Mouse (Mus musculus): ENCODE data around the gene Tctex1d2. TPM values are rescaled to one million over a fixed set of nuclear protein-coding genes. Genes with fewer than 3 reads are reported as not detected.

Tctex1d2 gene
- total and polyA plus RNA-seq, 3 experiments = not detected

GRCm38 (mm10) chr16:32400267-32400666 is 19.2 kb upstream of the Tctex1d2 start, which contains the start of gene Tm4sf19:
TSS of gene Tm4sf19 (plus strand) at chr16:32400506.
- H3K27me3 ChIP-seq (replicated peaks) = no peaks in the 10 kb centered on the region
- TF ChIP-seq MAZ (IDR thresholded peaks at IDR 0.05; ENCODE audit: low read depth, low read length) = no peak
- TF ChIP-seq POLR2A (IDR thresholded peaks at IDR 0.05; ENCODE audit: low read depth, low read length) = no peak
- no peak for TF ChIP-seq MAFK (IDR thresholded peaks at IDR 0.05; ENCODE audit: insufficient replicate concordance, low read length)
- no peak for TF ChIP-seq UBTF (IDR thresholded peaks at IDR 0.05; ENCODE audit: low read depth, low read length)
- TF ChIP-seq JUND (conservative IDR thresholded peaks at IDR 0.05; ENCODE audit: low read depth, low read length) = no peak
- no peak for TF ChIP-seq EP300 (IDR thresholded peaks at IDR 0.05; ENCODE audit: low read length)
- no peak for TF ChIP-seq TBP (conservative IDR thresholded peaks at IDR 0.05; ENCODE audit: low read depth, low read length)
- TF ChIP-seq CHD2 (IDR thresholded peaks at IDR 0.05; ENCODE audit: low read length) = no peak
- no peak for TF ChIP-seq E2F4 (IDR thresholded peaks at IDR 0.05; ENCODE audit: insufficient replicate concordance, low read depth, low read length)
- no peak for TF ChIP-seq CTCF (conservative IDR thresholded peaks at IDR 0.05 in 1 of 2, IDR thresholded peaks at IDR 0.05 in 1 of 2; ENCODE audit: low read depth in 2 of 2, low read length in 2 of 2)
- peak within 1 kb of the TSS; percentile 48; the same call in 1 of the 2 replicates for H3K9ac ChIP-seq (ENCODE audit: insufficient read depth, low read depth)
- dilution Hi-C loops (cut with MboI; ENCODE audit: extremely low pct_ligation_motif_present, extremely low pct_unique_long_range_greater_than_20kb, low sequenced_read_pairs) = no loop called here
- H3K4me2 ChIP-seq (ENCODE audit: insufficient read depth, low read depth, poor library complexity, severe bottlenecking) = peak within 1 kb of the TSS; percentile 52
- no peak for DNase-seq (ENCODE audit: extremely low read depth)
- peak within 1 kb of the TSS in 1 of 3 experiments; percentile 31 for H3K4me3 ChIP-seq (replicated peaks in 1 of 3; ENCODE audit: low read depth in 2 of 3, low read length in 2 of 3, poor library complexity in 1 of 3)
- in situ Hi-C loops (cut with MboI; ENCODE audit: low pct_ligation_motif_present, low pct_unique_long_range_greater_than_20kb, low sequenced_read_pairs) = loop anchor here (5.0 kb wide), 1 partner anchor 37 kb away; no protein-coding TSS in a partner anchor
- H3K9me3 ChIP-seq (replicated peaks; ENCODE audit: low read length) = no peaks in the 10 kb centered on the region
- no peaks in the 10 kb centered on the region; the same call in 1 of the 2 replicates for H3K79me2 ChIP-seq (replicated peaks; ENCODE audit: control insufficient read depth, extremely low read depth, insufficient read depth, poor library complexity, severe bottlenecking)
- no peaks in the 10 kb centered on the region for H3K36me3 ChIP-seq (replicated peaks in 1 of 2; ENCODE audit: control insufficient read depth in 1 of 2, insufficient read depth in 1 of 2, low read length in 1 of 2)
- peak within 1 kb of the TSS; percentile 63; the same call in 1 of the 2 replicates for H3K27ac ChIP-seq (ENCODE audit: insufficient read depth, low read depth)
- H3K4me1 ChIP-seq (ENCODE audit: control insufficient read depth in 1 of 2, insufficient read depth in 2 of 2) = peaks cover 33 to 61% of the 10 kb centered on the region in 2 experiments

DNA sequence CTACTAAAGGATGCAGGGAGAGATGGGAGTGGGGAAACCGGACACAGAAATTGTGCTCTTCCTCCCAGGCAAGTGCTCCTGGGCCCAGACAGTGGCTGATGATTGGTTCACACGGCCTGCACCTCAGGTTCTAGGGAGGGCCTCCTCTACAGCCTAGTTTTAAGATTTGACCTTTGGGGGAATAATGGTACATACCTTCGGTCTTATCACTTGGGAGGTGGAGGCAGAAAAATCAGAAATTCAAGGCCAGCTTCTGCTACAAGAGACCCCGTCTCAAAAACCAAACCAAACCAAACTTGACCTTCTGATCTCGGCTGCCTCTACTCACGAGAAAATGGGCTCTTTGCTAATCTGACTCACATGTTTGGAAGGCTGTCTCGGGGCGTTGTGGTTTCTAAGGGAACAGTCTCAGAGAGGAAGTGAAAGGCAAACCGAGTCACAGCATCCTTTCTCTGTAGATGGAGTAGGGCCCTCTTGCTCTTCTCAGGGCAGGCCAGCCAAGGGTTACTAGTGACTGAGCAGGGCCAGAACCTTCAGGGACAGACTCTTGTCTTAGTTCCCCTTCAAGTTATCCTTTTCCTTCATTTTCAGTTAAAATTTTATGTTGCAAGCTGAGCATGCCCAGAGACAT is 18.1 kb upstream of the Tctex1d2 start:
- in situ Hi-C loops (cut with MboI; ENCODE audit: low pct_ligation_motif_present, low pct_unique_long_range_greater_than_20kb, low sequenced_read_pairs) = loop anchor here (5.0 kb wide), 1 partner anchor 36 kb away; no protein-coding TSS in a partner anchor
- peak; percentile 57 for TF ChIP-seq POLR2A (IDR thresholded peaks at IDR 0.05; ENCODE audit: low read depth, low read length)
- TF ChIP-seq HCFC1 (IDR thresholded peaks at IDR 0.05; ENCODE audit: low read depth, low read length) = peak; percentile 43; the same call in 1 of the 2 replicates
- TF ChIP-seq NELFE (IDR thresholded peaks at IDR 0.05; ENCODE audit: low read depth, low read length) = 0 out of 2 replicates have a peak, but pooled peaks have one; percentile 24
- TF ChIP-seq SIN3A (IDR thresholded peaks at IDR 0.05; ENCODE audit: low read length) = peak; percentile 98
- no peak for TF ChIP-seq RAD21 (IDR thresholded peaks at IDR 0.05; ENCODE audit: low read depth, low read length)
- TF ChIP-seq KAT2A (IDR thresholded peaks at IDR 0.05; ENCODE audit: insufficient replicate concordance, low read length) = no peak
- peak; percentile 63 for TF ChIP-seq ELF1 (IDR thresholded peaks at IDR 0.05; ENCODE audit: low read depth, low read length)
- TF ChIP-seq CTCF (conservative IDR thresholded peaks at IDR 0.05 in 1 of 2, IDR thresholded peaks at IDR 0.05 in 1 of 2; ENCODE audit: low read depth in 2 of 2, low read length in 2 of 2) = no peak
- TF ChIP-seq EP300 (IDR thresholded peaks at IDR 0.05; ENCODE audit: low read length) = peak; percentile 97
- TF ChIP-seq BHLHE40 (IDR thresholded peaks at IDR 0.05; ENCODE audit: low read depth, low read length) = peak; percentile 99
- peak; percentile 99 for TF ChIP-seq MXI1 (IDR thresholded peaks at IDR 0.05; ENCODE audit: low read depth, low read length)
- TF ChIP-seq SMC3 (IDR thresholded peaks at IDR 0.05; ENCODE audit: low read depth, low read length) = no peak
- peak; percentile 99 for TF ChIP-seq IRF4 (IDR thresholded peaks at IDR 0.05; ENCODE audit: low read depth, low read length)
- peak; percentile 64 for TF ChIP-seq JUND (conservative IDR thresholded peaks at IDR 0.05; ENCODE audit: low read depth, low read length)
- peak; percentile 89; the same call in 1 of the 2 replicates for TF ChIP-seq MAX (IDR thresholded peaks at IDR 0.05; ENCODE audit: low read length)
- no peak for TF ChIP-seq POLR2AphosphoS2 (IDR thresholded peaks at IDR 0.05; ENCODE audit: low read depth, low read length)
- TF ChIP-seq ZMIZ1 (IDR thresholded peaks at IDR 0.05; ENCODE audit: low read depth, low read length) = no peak
- TF ChIP-seq CHD1 (IDR thresholded peaks at IDR 0.05; ENCODE audit: low read depth, low read length) = peak; percentile 91
- no peak for TF ChIP-seq NRF1 (IDR thresholded peaks at IDR 0.05; ENCODE audit: low read depth, low read length)
- TF ChIP-seq GABPA (IDR thresholded peaks at IDR 0.05; ENCODE audit: insufficient replicate concordance, low read depth, low read length) = no peak
- TF ChIP-seq ETS1 (conservative IDR thresholded peaks at IDR 0.05; ENCODE audit: low read depth, low read length) = peak; percentile 90
- no peak for TF ChIP-seq PAX5 (IDR thresholded peaks at IDR 0.05; ENCODE audit: low read length)
- TF ChIP-seq USF2 (conservative IDR thresholded peaks at IDR 0.05; ENCODE audit: low read depth, low read length) = no peak
- TF ChIP-seq RCOR1 (conservative IDR thresholded peaks at IDR 0.05; ENCODE audit: low read depth, low read length) = peak; percentile 98
- TF ChIP-seq UBTF (IDR thresholded peaks at IDR 0.05; ENCODE audit: low read depth, low read length) = no peak
- TF ChIP-seq CHD2 (IDR thresholded peaks at IDR 0.05; ENCODE audit: low read length) = peak; percentile 55; the same call in 1 of the 2 replicates
- TF ChIP-seq TBP (conservative IDR thresholded peaks at IDR 0.05; ENCODE audit: low read depth, low read length) = peak; percentile 40; the same call in 1 of the 2 replicates

More for the DNA sequence above, 18.1 kb upstream of the Tctex1d2 start:
- Histone ChIP-seq H3K9ac (ENCODE audit: insufficient read depth, low read depth) (peak overlapping the region; percentile 48; the same call in 1 of the 2 replicates), H3K4me3 (replicated peaks in 1 of 3; ENCODE audit: low read depth in 2 of 3, low read length in 2 of 3, poor library complexity in 1 of 3) (peak overlapping the region in 1 of 3 experiments; percentile 31), H3K4me2 (ENCODE audit: insufficient read depth, low read depth, poor library complexity, severe bottlenecking) (peak overlapping the region; percentile 52), H3K9me3 (replicated peaks; ENCODE audit: low read length) (no peaks in the 10 kb centered on the region), H3K4me1 (ENCODE audit: control insufficient read depth in 1 of 2, insufficient read depth in 2 of 2) (peaks cover 25 to 58% of the 10 kb centered on the region in 2 experiments), H3K79me2 (replicated peaks; ENCODE audit: control insufficient read depth, extremely low read depth, insufficient read depth, poor library complexity, severe bottlenecking) (no peaks in the 10 kb centered on the region), H3K36me3 (replicated peaks in 1 of 2; ENCODE audit: control insufficient read depth in 1 of 2, insufficient read depth in 1 of 2, low read length in 1 of 2) (no peaks in the 10 kb centered on the region), H3K27ac (ENCODE audit: insufficient read depth, low read depth) (peak overlapping the region; percentile 63; the same call in 1 of the 2 replicates), H3K27me3 (replicated peaks) (no peaks in the 10 kb centered on the region)
- peak; percentile 97 for DNase-seq (ENCODE audit: extremely low read depth)
- dilution Hi-C loops (cut with MboI; ENCODE audit: extremely low pct_ligation_motif_present, extremely low pct_unique_long_range_greater_than_20kb, low sequenced_read_pairs) = no loop called here
